Mouse (Mus musculus): ENCODE measurements around the gene Ptpra. TPM values are rescaled to one million over a fixed set of nuclear protein-coding genes. Genes with fewer than 3 reads are reported as not detected.

Ptpra gene
- total RNA-seq, 1 experiment from 2014 or later, result 115 TPM

DNA sequence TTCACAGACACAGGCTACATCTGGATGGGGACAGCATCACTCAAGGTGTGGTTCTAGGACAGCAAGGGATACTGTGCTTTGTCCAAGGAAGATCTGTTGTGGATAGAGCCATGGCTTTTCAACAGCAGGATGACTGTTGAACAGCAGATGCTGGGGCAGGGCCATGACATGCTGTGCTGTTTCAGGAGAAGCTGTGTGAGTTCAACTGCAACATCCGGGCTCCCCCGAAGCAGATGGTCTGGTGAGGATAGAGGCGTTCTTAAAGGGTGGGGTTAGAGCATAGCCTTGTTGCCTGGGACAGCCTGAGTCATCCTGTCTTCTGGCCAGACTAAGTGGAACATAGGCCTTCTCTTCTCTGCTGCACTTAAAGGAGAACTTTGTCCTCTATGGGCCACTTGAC lies 11.2 kb upstream of the Ptpra start:
- no peak for ATAC-seq (ENCODE audit: extremely low read depth, insufficient number of reproducible peaks, low FRiP score, poor library complexity, severe bottlenecking)

DNA sequence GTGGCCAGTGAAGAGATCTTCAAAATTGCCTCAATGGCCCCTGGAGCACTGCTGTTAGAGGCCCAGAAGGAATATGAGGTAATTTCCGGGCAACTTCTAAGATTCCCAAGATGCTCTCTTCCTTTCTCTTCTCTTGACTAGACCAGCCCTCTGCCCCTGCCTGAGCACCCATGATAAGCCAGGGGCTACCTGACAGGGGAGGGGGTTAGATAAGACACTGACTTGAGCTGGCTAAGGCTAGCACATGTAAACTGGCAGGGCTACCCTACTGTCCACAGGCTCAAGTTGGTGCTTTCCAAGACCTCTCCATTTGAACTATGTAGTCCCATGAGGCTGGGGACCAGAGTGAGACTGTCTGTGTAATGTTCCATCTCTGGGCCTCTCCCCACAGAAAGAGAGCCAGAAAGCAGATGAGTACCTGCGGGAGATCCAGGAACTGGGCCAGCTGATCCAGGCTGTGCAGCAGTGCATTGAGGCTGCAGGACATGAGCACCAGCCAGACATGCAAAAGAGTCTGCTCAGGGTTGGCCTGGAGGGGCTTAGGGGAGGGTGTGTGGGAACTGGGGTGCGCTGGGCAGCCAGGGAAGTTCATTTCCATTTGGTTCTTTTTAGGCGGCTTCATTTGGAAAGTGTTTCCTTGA lies 10.1 kb upstream of the Ptpra start:
- no peak for ATAC-seq (ENCODE audit: extremely low read depth, insufficient number of reproducible peaks, low FRiP score, poor library complexity, severe bottlenecking)

GRCm38 (mm10) chr2:130442162-130442561 lies 7.9 kb upstream of the Ptpra start:
- ATAC-seq (ENCODE audit: extremely low read depth, insufficient number of reproducible peaks, low FRiP score, poor library complexity, severe bottlenecking), result no peak

- no peak for ATAC-seq (ENCODE audit: extremely low read depth, insufficient number of reproducible peaks, low FRiP score, poor library complexity, severe bottlenecking)
Measured at GRCm38 (mm10) chr2:130448449-130448848, 1.6 kb upstream of the Ptpra start.

- ATAC-seq (ENCODE audit: extremely low read depth, insufficient number of reproducible peaks, low FRiP score, poor library complexity, severe bottlenecking), result no peak
Measured at GRCm38 (mm10) chr2:130449021-130449793, 871 bp upstream of the Ptpra start.

DNA sequence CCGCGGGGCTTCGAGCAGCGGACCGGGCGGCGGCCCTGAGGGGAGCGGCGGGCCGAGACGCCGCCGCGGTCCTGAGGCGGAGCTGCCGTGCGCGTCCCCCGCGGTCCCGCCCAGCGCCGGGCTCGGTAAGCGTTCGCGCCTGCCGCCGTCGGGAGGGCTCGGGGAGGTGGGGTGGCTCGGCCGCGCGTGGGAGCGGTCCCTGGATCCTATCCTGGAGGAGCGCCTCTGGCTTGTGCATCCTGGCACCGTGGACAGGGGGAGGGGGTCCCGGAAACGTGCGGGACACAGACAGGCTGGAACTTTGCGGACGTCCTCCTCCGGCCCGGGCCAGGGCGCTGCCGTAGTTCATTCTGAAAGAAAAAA lies 337 bp downstream of the Ptpra start:
- 0 out of 2 replicates have a peak, but pooled peaks have one; percentile 10 for ATAC-seq (ENCODE audit: extremely low read depth, insufficient number of reproducible peaks, low FRiP score, poor library complexity, severe bottlenecking)

- ATAC-seq (ENCODE audit: extremely low read depth, insufficient number of reproducible peaks, low FRiP score, poor library complexity, severe bottlenecking), result no peak
Measured at GRCm38 (mm10) chr2:130451086-130451726, 1.1 kb downstream of the Ptpra start.

DNA sequence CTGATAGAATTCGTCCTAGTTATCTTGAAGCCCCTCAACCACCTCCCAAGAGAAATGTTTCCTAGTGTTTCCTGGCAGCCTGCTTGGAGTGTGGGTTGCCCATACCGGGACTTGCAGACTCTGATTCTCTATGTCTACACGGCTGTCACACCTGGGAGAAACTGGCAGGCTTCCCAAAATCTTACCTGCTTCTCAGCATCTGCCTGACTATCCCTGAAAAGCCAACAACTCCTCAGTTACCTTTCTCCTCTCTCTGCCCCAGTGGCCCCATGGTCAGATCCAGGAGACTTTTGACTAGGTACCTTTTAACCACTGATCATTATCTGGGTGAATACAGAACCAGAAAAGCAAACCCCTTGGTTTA lies 1.6 kb downstream of the Ptpra start:
- no peak for ATAC-seq (ENCODE audit: extremely low read depth, insufficient number of reproducible peaks, low FRiP score, poor library complexity, severe bottlenecking)

- no peak for ATAC-seq (ENCODE audit: extremely low read depth, insufficient number of reproducible peaks, low FRiP score, poor library complexity, severe bottlenecking)
Measured at GRCm38 (mm10) chr2:130452266-130452665, 2.2 kb downstream of the Ptpra start.

DNA sequence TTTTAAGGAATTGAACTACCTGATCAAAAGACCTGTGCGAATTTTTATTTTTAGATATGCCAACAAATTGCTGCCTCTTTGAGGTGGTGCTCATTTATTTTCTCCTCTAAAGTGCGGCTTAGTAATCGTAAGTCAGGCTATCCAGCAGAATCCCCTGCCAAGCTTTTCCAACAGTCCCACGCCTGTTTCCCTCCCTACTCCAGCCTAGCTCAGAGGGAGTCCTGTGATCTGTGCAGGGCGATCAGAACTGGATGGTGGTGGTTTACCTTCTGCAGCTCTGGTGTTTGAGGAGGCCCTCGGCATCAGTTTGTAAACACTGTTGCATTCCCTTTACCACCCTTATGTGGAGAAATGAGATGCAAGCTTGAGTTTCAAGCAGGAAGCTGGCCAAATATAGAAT lies 3.3 kb downstream of the Ptpra start:
- ATAC-seq (ENCODE audit: extremely low read depth, insufficient number of reproducible peaks, low FRiP score, poor library complexity, severe bottlenecking), result no peak

- no peak for ATAC-seq (ENCODE audit: extremely low read depth, insufficient number of reproducible peaks, low FRiP score, poor library complexity, severe bottlenecking)
Measured at GRCm38 (mm10) chr2:130454748-130455370, 4.8 kb downstream of the Ptpra start.

DNA sequence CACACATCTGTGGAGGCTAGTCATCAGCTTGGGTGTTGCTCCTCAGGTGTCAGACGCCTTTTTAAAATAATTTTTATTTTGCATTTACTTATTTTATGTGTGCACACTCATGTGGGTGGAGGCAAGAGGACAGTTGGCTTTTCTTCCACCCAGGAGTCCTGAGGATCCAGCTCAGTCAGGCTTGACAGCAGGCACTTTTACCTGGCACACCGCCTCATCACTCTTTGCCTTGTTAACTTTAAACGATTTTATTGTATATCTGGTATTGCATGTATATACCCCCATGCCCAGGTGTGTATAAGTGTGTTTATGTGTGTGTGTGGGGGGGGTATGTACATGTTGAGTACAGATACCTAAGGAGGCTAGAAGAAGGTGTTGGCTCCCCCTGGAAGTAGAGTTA lies 7.8 kb downstream of the Ptpra start:
- no peak for ATAC-seq (ENCODE audit: extremely low read depth, insufficient number of reproducible peaks, low FRiP score, poor library complexity, severe bottlenecking)

DNA sequence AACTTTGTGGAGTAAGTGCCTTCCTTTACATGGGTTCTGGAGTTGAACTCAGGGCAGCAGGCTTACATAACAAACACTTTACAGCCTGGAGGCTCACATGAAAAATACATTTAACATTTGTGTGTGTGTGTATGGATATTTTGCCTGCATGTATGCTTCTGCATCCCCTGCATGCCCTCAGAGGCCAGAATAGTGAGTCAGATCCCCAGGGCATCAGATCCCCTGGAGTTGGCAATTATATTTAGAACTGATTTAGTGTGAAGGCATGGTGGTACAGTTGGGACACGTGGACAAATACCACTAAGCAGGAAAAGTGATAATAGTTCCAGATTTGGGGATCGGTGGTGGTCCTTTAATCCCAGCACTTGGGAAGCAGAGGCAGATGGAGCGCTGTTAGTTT lies 9.5 kb downstream of the Ptpra start:
- ATAC-seq (ENCODE audit: extremely low read depth, insufficient number of reproducible peaks, low FRiP score, poor library complexity, severe bottlenecking), result no peak

DNA sequence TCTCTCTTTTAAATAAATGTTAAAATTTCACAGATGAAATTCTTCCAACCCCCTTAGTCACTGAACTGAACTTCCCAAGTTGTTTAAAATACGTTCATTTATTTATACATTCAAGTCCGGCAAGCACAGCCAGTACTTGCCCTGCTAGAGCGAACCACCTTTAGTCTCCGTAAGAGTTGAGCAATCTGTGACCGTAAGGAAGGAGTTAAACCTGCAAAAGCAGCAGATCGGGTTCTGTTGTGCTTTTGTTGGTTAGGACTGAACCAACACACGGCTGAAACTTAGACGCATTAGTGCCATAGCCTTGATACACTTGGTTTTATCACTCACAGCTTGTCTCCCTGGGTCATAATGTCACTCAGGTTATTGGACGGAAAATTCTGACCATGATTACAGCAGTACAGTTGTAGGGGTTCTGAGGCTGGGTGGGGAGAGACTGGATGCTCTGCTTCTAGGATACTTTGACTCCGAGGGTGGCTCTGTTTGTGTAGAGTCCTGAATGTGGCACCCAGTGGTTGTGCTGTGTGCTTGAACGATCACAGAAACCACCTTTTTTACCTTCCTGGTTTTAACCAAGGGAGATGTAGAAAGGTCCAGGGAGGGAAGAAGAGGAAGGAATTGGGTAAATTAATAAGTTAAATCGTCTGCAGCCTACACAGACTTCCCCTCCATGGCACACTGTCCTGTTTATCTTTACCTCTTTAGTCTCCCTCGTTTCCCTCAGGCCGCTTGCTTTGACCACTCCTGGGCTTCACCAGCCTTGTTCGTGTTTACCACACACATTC lies 11.4 kb downstream of the Ptpra start:
- no peak for ATAC-seq (ENCODE audit: extremely low read depth, insufficient number of reproducible peaks, low FRiP score, poor library complexity, severe bottlenecking)

GRCm38 (mm10) chr2:130466438-130466837 lies 16.4 kb downstream of the Ptpra start:
- no peak for ATAC-seq (ENCODE audit: extremely low read depth, insufficient number of reproducible peaks, low FRiP score, poor library complexity, severe bottlenecking)

DNA sequence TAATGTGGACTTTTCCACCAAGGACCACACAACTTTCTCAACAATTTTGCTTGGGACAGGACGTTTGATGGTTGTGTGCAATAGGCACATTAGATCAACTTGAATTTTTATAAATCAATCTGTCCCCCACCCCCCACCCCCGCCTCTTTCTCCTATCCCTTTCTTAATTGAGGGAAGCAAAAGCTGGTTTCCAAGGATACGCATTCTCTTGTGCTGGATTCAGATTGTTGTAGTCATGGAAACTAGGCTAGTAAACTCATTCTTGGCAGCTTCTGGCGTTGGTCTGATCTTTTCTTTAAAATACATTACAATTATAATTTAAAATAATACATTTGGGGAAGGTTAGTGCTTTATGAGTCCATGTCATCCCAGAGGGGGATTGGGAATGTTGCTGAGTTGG lies 19.3 kb downstream of the Ptpra start:
- no peak for ATAC-seq (ENCODE audit: extremely low read depth, insufficient number of reproducible peaks, low FRiP score, poor library complexity, severe bottlenecking)

- ATAC-seq (ENCODE audit: extremely low read depth, insufficient number of reproducible peaks, low FRiP score, poor library complexity, severe bottlenecking), result no peak
Measured at GRCm38 (mm10) chr2:130469935-130470334, 19.9 kb downstream of the Ptpra start.

DNA sequence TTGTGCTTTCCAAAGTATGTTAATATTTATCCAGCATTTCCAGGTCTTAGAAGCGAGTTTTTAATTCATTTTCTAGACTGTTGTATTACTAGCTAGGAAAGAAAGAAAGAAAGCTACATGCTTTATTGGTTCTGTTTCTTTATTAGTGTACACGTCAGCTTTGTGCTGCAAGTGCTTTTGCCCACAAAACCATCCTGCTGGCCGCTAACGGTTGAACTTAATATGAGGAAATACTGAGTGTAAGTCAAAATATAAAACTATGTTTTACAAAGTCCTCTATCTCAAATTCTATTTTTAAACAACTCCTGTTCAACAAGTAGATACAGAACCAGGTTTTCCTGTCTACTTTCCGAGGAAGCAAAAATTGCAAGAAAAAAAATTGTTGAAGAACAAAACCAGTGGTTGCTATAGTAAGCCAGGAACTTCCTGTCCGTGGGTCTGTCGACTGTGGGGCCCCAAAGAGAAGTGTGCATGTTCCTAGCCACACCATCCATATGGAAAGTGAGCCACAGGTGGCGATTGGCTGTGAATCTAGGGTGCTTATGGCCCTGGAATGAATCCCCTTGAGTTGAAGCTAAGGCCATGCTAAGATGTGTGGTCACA lies 22.9 kb downstream of the Ptpra start:
- no peak for ATAC-seq (ENCODE audit: extremely low read depth, insufficient number of reproducible peaks, low FRiP score, poor library complexity, severe bottlenecking)

- ATAC-seq (ENCODE audit: extremely low read depth, insufficient number of reproducible peaks, low FRiP score, poor library complexity, severe bottlenecking), result no peak
Measured at GRCm38 (mm10) chr2:130475764-130476163, 25.7 kb downstream of the Ptpra start.
